Mouse (Mus musculus) midbrain, embryonic 13.5 days (tissue): ENCODE data around the gene Zfp324. TPM values are rescaled to one million over a fixed set of nuclear protein-coding genes. Genes with fewer than 3 reads are reported as not detected.

ENCODE experiments used
- ATAC-seq: fragments of 200-750 bp; cut with Nextera tagmentation; 2 replicates; pipeline ENCODE4 v1.8.0; 2017; ENCODE audit warnings: mild to moderate bottlenecking, moderate TSS enrichment, moderate library complexity
- H3K27ac ChIP-seq: fragments of 300-500 bp; sonication (generic); 2 replicates; pipeline ENCODE4 v1.5.1; 2015; ENCODE audit warnings: inconsistent platforms, mild to moderate bottlenecking, moderate library complexity
- H3K27me3 ChIP-seq: fragments of 300-500 bp; sonication (generic); 2 replicates; pipeline ENCODE4 v1.6.1; 2015; ENCODE audit warnings: mild to moderate bottlenecking, inconsistent platforms
- H3K36me3 ChIP-seq: fragments of 300-500 bp; sonication (generic); 2 replicates; pipeline ENCODE4 v1.6.1; 2015; ENCODE audit warnings: mild to moderate bottlenecking, inconsistent platforms
- H3K4me1 ChIP-seq: fragments of 300-500 bp; sonication (generic); replicated peaks from 2 replicates; pipeline ENCODE4 v1.6.1; 2015; ENCODE audit warnings: inconsistent platforms
- H3K4me2 ChIP-seq: fragments of 300-500 bp; sonication (generic); replicated peaks from 2 replicates; pipeline ENCODE4 v1.6.1; 2015; ENCODE audit warnings: moderate library complexity, mild to moderate bottlenecking, inconsistent platforms
- H3K4me3 ChIP-seq: fragments of 300-500 bp; sonication (generic); replicated peaks from 2 replicates; pipeline ENCODE4 v1.5.1; 2015; ENCODE audit warnings: mild to moderate bottlenecking, inconsistent platforms
- H3K9ac ChIP-seq: fragments of 300-500 bp; sonication (generic); replicated peaks from 2 replicates; pipeline ENCODE4 v1.6.1; 2015; ENCODE audit warnings: mild to moderate bottlenecking, inconsistent platforms
- H3K9me3 ChIP-seq: fragments of 300-500 bp; sonication (generic); 2 replicates; pipeline ENCODE4 v1.6.1; 2016; ENCODE audit warnings: mild to moderate bottlenecking, inconsistent platforms
- WGBS: fragments of 180-500 bp; shearing (Covaris S2); methylation state at CpG from one replicate; pipeline ENCODE4 v1.1.7; 2015; 5-methylcytosine and 5-hydroxymethylcytosine counted together
- polyA plus RNA-seq: library from polyadenylated mRNA; unstranded; fragments of >200 nt; fragmentation: Nextera tagmentation; extraction: Ambion mirVana; gene quantifications from 2 replicates; pipeline ENCODE4 v1.2.1, GENCODE M21; 2015

The Zfp324 gene
- polyA plus RNA-seq, 1 experiment from 2014 or later = 15.4 TPM

DNA sequence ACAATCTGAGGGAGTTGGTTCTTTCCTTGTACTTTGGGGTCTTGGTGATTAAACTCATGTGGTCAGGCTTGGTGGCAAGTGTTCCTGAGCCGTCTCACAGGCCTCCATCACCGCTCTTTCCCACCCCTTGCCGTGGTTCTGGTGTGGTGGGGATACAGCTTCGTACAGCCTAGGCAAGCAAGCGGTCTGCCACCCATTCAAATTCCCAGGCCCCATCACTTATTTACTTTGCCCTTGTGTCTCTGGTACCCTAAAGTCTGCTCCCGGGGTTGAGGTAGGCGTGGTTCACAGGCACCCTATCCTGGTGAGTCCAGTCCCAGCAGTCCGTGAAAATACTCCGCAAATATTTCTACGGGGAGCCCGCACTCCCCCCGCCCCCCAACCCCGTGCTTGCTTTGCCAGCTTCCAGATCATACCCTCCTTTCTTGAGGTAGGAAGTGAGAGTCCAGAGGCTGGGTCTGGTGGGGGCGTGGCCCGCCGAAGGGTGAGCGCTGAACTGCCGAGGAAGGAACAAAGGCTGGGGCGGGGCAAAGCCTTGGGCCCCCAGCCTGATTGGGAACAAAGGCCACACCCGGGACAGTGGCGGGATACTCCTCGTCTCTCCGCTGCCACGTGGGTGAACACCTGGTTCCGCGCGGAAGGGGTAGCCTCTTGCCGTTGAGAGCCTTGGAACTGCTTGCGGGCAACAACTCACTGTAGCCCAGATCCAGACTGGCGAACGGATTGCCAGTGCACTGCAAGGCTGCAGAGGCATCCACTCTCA, 57.3 kb downstream of the Zfp324 start:
- H3K4me3 ChIP-seq = peak overlapping the region; percentile 91
- peaks cover 34% of the 10 kb centered on the region for H3K4me1 ChIP-seq

More for the DNA sequence above, 57.3 kb downstream of the Zfp324 start:
- Histone ChIP-seq H3K9ac (peak overlapping the region; percentile 67), H3K4me2 (peak overlapping the region; percentile 99), H3K27ac (peak overlapping the region; percentile 99), H3K27me3 (no peaks in the 10 kb centered on the region), H3K9me3 (no peaks in the 10 kb centered on the region), H3K36me3 (peaks cover 25% of the 10 kb centered on the region)
- peak; percentile 34 for ATAC-seq
- 4% methylated on average over 31 of the region's 31 CpGs for WGBS

Other genes starting within 250 kb of the Zfp324 start
- 0.03 TPM in 1 of 2 replicates, not detected in the other for gene Vmn2r56, start 230.8 kb upstream of the Zfp324 start, polyA plus RNA-seq
- 20.8 and 21.4 TPM in 2 replicates for gene Zscan18, start 162.2 kb upstream of the Zfp324 start, polyA plus RNA-seq
- gene Zfp329, start 147.0 kb upstream of the Zfp324 start, polyA plus RNA-seq = 33.9 and 36.3 TPM in 2 replicates
- gene Zfp110, start 131.1 kb upstream of the Zfp324 start, polyA plus RNA-seq = 31.8 and 31.9 TPM in 2 replicates
- 7.4 and 7.6 TPM in 2 replicates for gene Zfp128, start 84.7 kb upstream of the Zfp324 start, polyA plus RNA-seq
- gene Zscan22, start 68.0 kb upstream of the Zfp324 start, polyA plus RNA-seq = 10.4 and 10.5 TPM in 2 replicates
- 680 and 686 TPM in 2 replicates for gene Rps5, start 43.5 kb upstream of the Zfp324 start, polyA plus RNA-seq
- 0.69 and 1.1 TPM in 2 replicates for gene Rnf225, start 38.4 kb upstream of the Zfp324 start, polyA plus RNA-seq
- gene Zfp446, start 12.0 kb downstream of the Zfp324 start, polyA plus RNA-seq = 14.3 and 16.2 TPM in 2 replicates
- 0.11 and 0.23 TPM in 2 replicates for gene Slc27a5, start 32.4 kb downstream of the Zfp324 start, polyA plus RNA-seq
- gene Trim28, start 33.3 kb downstream of the Zfp324 start, polyA plus RNA-seq = 240 and 273 TPM in 2 replicates
- gene Zbtb45, start 44.2 kb downstream of the Zfp324 start, polyA plus RNA-seq = 37.3 and 41.2 TPM in 2 replicates
- 181 and 186 TPM in 2 replicates for gene Chmp2a, start 69.0 kb downstream of the Zfp324 start, polyA plus RNA-seq
- 63.1 and 91.6 TPM in 2 replicates for gene Ube2m, start 72.4 kb downstream of the Zfp324 start, polyA plus RNA-seq
- gene Mzf1, start 88.9 kb downstream of the Zfp324 start, polyA plus RNA-seq = 6.8 and 7.1 TPM in 2 replicates
- gene Vmn1r85, start 129.3 kb downstream of the Zfp324 start, polyA plus RNA-seq = 0.03 and 0.04 TPM in 2 replicates
- not detected in 2 replicates for gene Vmn1r86, start 154.1 kb downstream of the Zfp324 start, polyA plus RNA-seq
- gene Vmn1r87, start 174.3 kb downstream of the Zfp324 start, polyA plus RNA-seq = not detected in 2 replicates
- gene Vmn1r88, start 193.7 kb downstream of the Zfp324 start, polyA plus RNA-seq = not detected in 2 replicates
- gene Vmn1r89, start 247.2 kb downstream of the Zfp324 start, polyA plus RNA-seq = not detected in 2 replicates